Mouse (Mus musculus) embryonic fibroblast, embryonic 13.5 days (primary cell): ENCODE data around the gene Etl4. TPM values are rescaled to one million over a fixed set of nuclear protein-coding genes. Genes with fewer than 3 reads are reported as not detected.

Experiments
- H3K27ac ChIP-seq: 2 replicates; pipeline ENCODE4 v1.5.1; 2012; ENCODE audit warnings: low read length, control low read depth, inconsistent platforms; ENCODE audit not compliant: insufficient read depth
- H3K4me1 ChIP-seq: 2 replicates; pipeline ENCODE4 v1.6.1; 2011; ENCODE audit warnings: low read length; ENCODE audit not compliant: control insufficient read depth, insufficient read depth
- H3K4me3 ChIP-seq: 2 replicates; pipeline ENCODE4 v1.5.1; 2011; ENCODE audit warnings: mild to moderate bottlenecking, control low read depth, low read length; ENCODE audit not compliant: insufficient read depth
- CTCF ChIP-seq: IDR thresholded peaks from 2 replicates; pipeline ENCODE4 v1.5.1; 2011; ENCODE audit warnings: mild to moderate bottlenecking, control low read depth, low read length, moderate library complexity, borderline replicate concordance; ENCODE audit not compliant: insufficient read depth
- POLR2A ChIP-seq: IDR thresholded peaks from 2 replicates; pipeline ENCODE4 v1.6.1; 2011; ENCODE audit warnings: low read depth, mild to moderate bottlenecking, control low read depth, low read length, moderate library complexity
- polyA plus RNA-seq: library from polyadenylated mRNA; stranded (reverse); fragments of >200 nt; gene quantifications from 2 replicates; pipeline ENCODE4 v1.2.4, GENCODE M21; 2011; ENCODE audit warnings: low read depth; ENCODE audit not compliant: missing spikeins, insufficient read length

Etl4 gene
- polyA plus RNA-seq, 1 experiment, result 44.0 TPM

GRCm38 (mm10) chr2:20523636-20524035 lies 614.1 kb downstream of the Etl4 start:
- TF ChIP-seq CTCF, result no peak
- TF ChIP-seq POLR2A, result no peak
- no peak overlapping the region for H3K4me3 ChIP-seq
- no peak overlapping the region for H3K27ac ChIP-seq
- peaks cover 3% of the 10 kb centered on the region; the same call in 1 of the 2 replicates for H3K4me1 ChIP-seq

- no peak overlapping the region for H3K4me3 ChIP-seq
- peaks cover 2% of the 10 kb centered on the region; the same call in 1 of the 2 replicates for H3K4me1 ChIP-seq
- TF ChIP-seq POLR2A (no peak), CTCF (no peak)
- no peak overlapping the region for H3K27ac ChIP-seq
These were observed 616.5 kb downstream of the Etl4 start for GRCm38 (mm10) chr2:20525879-20526593.

- no peak overlapping the region for H3K4me3 ChIP-seq
- no peak for TF ChIP-seq POLR2A
- TF ChIP-seq CTCF, result no peak
- H3K27ac ChIP-seq, result no peak overlapping the region
- no peaks in the 10 kb centered on the region; the same call in 1 of the 2 replicates for H3K4me1 ChIP-seq
These were observed 617.3 kb downstream of the Etl4 start for GRCm38 (mm10) chr2:20526856-20527255.

GRCm38 (mm10) chr2:20532623-20533022 lies 623.0 kb downstream of the Etl4 start:
- TF ChIP-seq CTCF (no peak), POLR2A (no peak)
- Histone ChIP-seq H3K4me3 (no peak overlapping the region), H3K27ac (no peak overlapping the region), H3K4me1 (peaks cover 4% of the 10 kb centered on the region)

- no peak for TF ChIP-seq CTCF
- TF ChIP-seq POLR2A, result no peak
- no peak overlapping the region for H3K27ac ChIP-seq
- no peak overlapping the region for H3K4me3 ChIP-seq
- peaks cover 4% of the 10 kb centered on the region for H3K4me1 ChIP-seq
These were observed 628.2 kb downstream of the Etl4 start for GRCm38 (mm10) chr2:20537785-20538184.

- Histone ChIP-seq H3K4me3 (no peak overlapping the region), H3K4me1 (peaks cover 4% of the 10 kb centered on the region), H3K27ac (no peak overlapping the region)
- TF ChIP-seq CTCF, result no peak
- TF ChIP-seq POLR2A, result no peak
These were observed 629.3 kb downstream of the Etl4 start for GRCm38 (mm10) chr2:20538871-20539270.

GRCm38 (mm10) chr2:20541261-20541660 lies 631.7 kb downstream of the Etl4 start:
- Histone ChIP-seq H3K27ac (no peak overlapping the region), H3K4me3 (no peak overlapping the region), H3K4me1 (no peaks in the 10 kb centered on the region)
- TF ChIP-seq POLR2A (no peak), CTCF (no peak)

- TF ChIP-seq CTCF, result no peak
- no peak for TF ChIP-seq POLR2A
- H3K27ac ChIP-seq, result no peak overlapping the region
- H3K4me1 ChIP-seq, result peaks cover 2% of the 10 kb centered on the region; the same call in 1 of the 2 replicates
- no peak overlapping the region for H3K4me3 ChIP-seq
These were observed 632.7 kb downstream of the Etl4 start for GRCm38 (mm10) chr2:20542286-20542685.

- no peak for TF ChIP-seq CTCF
- no peak for TF ChIP-seq POLR2A
- Histone ChIP-seq H3K4me1 (peaks cover 12% of the 10 kb centered on the region), H3K27ac (no peak overlapping the region), H3K4me3 (no peak overlapping the region)
These were observed 636.0 kb downstream of the Etl4 start for GRCm38 (mm10) chr2:20545624-20546023.

- peaks cover 12% of the 10 kb centered on the region for H3K4me1 ChIP-seq
- no peak for TF ChIP-seq POLR2A
- TF ChIP-seq CTCF, result no peak
- 0 out of 2 replicates have a peak overlapping the region, but pooled peaks have one; percentile 49 for H3K27ac ChIP-seq
- H3K4me3 ChIP-seq, result no peak overlapping the region
These were observed 637.1 kb downstream of the Etl4 start for GRCm38 (mm10) chr2:20546496-20547348.
